Mouse (Mus musculus) cerebellum, adult 2 months (tissue): ENCODE measurements at regions not wholly inside any gene's neighbourhood (a gene's known extent, or its start where the extent isn't known, plus 50 kb on each side); places are given as distances from the start of the nearest gene placed in this dataset.

Experiments
- CTCF ChIP-seq: fragments of 200-500 bp; IDR thresholded peaks from 2 replicates; pipeline ENCODE4 v1.5.1; 2011; ENCODE audit warnings: low read depth, mild to moderate bottlenecking, control low read depth, low read length, moderate library complexity, borderline replicate concordance; ENCODE audit not compliant: insufficient read depth
- POLR2A ChIP-seq: fragments of 200-500 bp; IDR thresholded peaks from 2 replicates; pipeline ENCODE4 v1.6.1; 2011; ENCODE audit warnings: low read length, control low read depth, borderline replicate concordance; ENCODE audit not compliant: insufficient read depth

DNA sequence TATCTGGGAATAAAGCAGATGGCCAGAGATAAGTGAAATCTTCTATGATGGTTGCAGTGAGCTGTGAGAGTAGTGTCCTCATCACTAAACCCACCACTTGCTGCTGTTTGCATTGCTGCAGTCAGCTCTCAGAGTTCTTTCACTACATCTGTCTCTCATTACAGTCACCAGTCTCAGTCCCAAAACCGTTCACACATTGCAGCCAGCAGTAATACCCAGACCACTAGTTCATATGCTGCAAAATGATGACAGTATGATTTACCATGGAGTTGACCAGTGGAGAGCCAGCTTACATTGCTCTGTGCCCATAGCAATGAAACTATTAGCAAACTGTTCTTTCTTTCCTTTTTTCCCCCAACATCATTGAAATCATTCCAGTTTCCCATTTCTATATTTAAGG lies 718.6 kb downstream of the Tlr4 start:
- TF ChIP-seq POLR2A (no peak), CTCF (no peak)
